Mouse (Mus musculus) hindbrain, embryonic 16.5 days (tissue): ENCODE results near the gene Klhl24. TPM values are rescaled to one million over a fixed set of nuclear protein-coding genes. Genes with fewer than 3 reads are reported as not detected.
"Not testable (repeated sequence)": the region's sequence is repeated elsewhere in the genome, so short reads cannot be mapped to it uniquely, and the experiment has no call there.

Experiments
- ATAC-seq: fragments of 200-750 bp; cut with Nextera tagmentation; 2 replicates; pipeline ENCODE4 v1.8.0; 2017; ENCODE audit warnings: moderate TSS enrichment, moderate library complexity
- H3K27ac ChIP-seq: fragments of 300-500 bp; sonication (generic); 2 replicates; pipeline ENCODE4 v1.5.1; 2014; ENCODE audit warnings: low read depth, mild to moderate bottlenecking, control low read depth, low read length, moderate library complexity
- H3K27me3 ChIP-seq: fragments of 300-500 bp; sonication (generic); replicated peaks from 2 replicates; pipeline ENCODE4 v1.6.1; 2014; ENCODE audit warnings: low read length; ENCODE audit not compliant: control insufficient read depth, insufficient read depth
- H3K36me3 ChIP-seq: fragments of 300-500 bp; sonication (generic); 2 replicates; pipeline ENCODE4 v1.6.1; 2014; ENCODE audit warnings: mild to moderate bottlenecking, low read length, moderate library complexity, mixed read lengths; ENCODE audit not compliant: control insufficient read depth, insufficient read depth
- H3K4me1 ChIP-seq: fragments of 300-500 bp; sonication (generic); 2 replicates; pipeline ENCODE4 v1.6.1; 2014; ENCODE audit warnings: low read depth, low read length; ENCODE audit not compliant: control insufficient read depth, insufficient read depth
- H3K4me2 ChIP-seq: fragments of 300-500 bp; sonication (generic); 2 replicates; pipeline ENCODE4 v1.6.1; 2014; ENCODE audit warnings: mild to moderate bottlenecking, low read length, control low read depth, moderate library complexity
- H3K4me3 ChIP-seq: fragments of 300-500 bp; sonication (generic); 2 replicates; pipeline ENCODE4 v1.5.1; 2014; ENCODE audit warnings: mild to moderate bottlenecking, low read length, control low read depth, moderate library complexity
- H3K9ac ChIP-seq: fragments of 300-500 bp; sonication (generic); 2 replicates; pipeline ENCODE4 v1.6.1; 2014; ENCODE audit warnings: low read depth, mild to moderate bottlenecking, control low read depth, low read length, moderate library complexity
- H3K9me3 ChIP-seq: fragments of 300-500 bp; sonication (generic); 2 replicates; pipeline ENCODE4 v1.6.1; 2014; ENCODE audit warnings: mild to moderate bottlenecking, low read length, moderate library complexity; ENCODE audit not compliant: control insufficient read depth
- WGBS: fragments of 180-500 bp; shearing (Covaris S2); extraction: QIAGEN DNeasy Blood & Tissue Kit; methylation state at CpG from one replicate; pipeline ENCODE4 v1.1.7; 2014; 5-methylcytosine and 5-hydroxymethylcytosine counted together
- polyA plus RNA-seq: library from polyadenylated mRNA; unstranded; fragments of >200 nt; fragmentation: Nextera tagmentation; extraction: Ambion mirVana; gene quantifications from 2 replicates; pipeline ENCODE4 v1.2.1, GENCODE M21; 2015

Gene Klhl24
- polyA plus RNA-seq, 1 experiment from 2014 or later = 35.8 TPM

DNA sequence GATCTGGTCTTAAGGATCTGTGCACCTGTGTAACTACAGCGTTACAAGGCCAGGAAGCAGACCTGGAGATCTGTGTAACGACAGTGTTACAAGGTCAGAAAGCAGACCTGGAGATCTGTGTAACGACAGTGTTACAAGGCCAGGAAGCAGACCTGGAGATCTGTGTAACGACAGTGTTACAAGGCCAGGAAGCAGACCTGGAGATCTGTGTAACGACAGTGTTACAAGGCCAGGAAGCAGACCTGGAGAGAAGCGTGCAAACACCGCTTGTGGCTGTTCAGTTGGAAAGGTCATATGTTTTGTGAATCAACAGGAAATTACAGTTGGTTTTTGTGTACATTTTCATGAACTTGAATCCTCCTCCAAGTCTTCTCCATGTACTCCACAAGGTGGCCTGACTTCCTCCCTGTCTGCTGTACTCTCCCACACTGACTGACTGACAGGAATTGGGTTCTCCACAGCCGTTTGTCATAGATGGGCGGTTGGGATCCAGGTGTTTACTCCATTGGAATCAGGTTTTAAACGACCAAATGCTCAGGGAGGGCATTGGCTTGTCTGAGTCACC lies 29.1 kb downstream of the Klhl24 start:
- H3K4me3 ChIP-seq, H3K4me2 ChIP-seq, ATAC-seq, H3K9ac ChIP-seq, H3K27ac ChIP-seq, H3K4me1 ChIP-seq, H3K9me3 ChIP-seq, H3K27me3 ChIP-seq: not testable (repeated sequence)
- 86% methylated on average over 10 of the region's 10 CpGs for WGBS
- peaks cover 15% of the 10 kb centered on the region for H3K36me3 ChIP-seq

DNA sequence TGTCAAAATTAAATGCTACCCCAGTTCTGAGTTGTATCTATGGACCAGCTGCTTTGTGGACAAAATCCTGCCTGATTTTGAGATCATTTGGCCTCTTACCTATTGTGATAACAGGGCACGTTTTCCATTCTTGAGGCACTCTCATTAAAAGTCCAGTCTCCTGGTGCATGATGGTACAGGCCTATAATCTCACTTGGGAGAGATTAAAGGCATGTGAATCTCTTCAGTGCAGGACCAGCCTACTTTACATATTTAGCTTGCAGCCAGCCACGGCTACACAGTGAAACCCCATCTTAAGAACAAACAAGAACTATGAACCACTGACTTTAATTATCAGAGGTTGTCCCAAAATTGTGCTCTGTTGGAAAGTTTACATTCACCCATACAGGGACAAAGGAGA lies 33.1 kb downstream of the Klhl24 start:
- Histone ChIP-seq H3K4me3 (no peak overlapping the region), H3K4me1 (no peaks in the 10 kb centered on the region), H3K27ac (no peak overlapping the region), H3K9me3 (no peaks in the 10 kb centered on the region), H3K4me2 (no peak overlapping the region), H3K36me3 (peaks cover 6% of the 10 kb centered on the region), H3K27me3 (no peaks in the 10 kb centered on the region), H3K9ac (no peak overlapping the region)
- 63% methylated on average over 2 of the region's 2 CpGs for WGBS
- ATAC-seq = 0 out of 2 replicates have a peak, but pooled peaks have one; percentile 20

DNA sequence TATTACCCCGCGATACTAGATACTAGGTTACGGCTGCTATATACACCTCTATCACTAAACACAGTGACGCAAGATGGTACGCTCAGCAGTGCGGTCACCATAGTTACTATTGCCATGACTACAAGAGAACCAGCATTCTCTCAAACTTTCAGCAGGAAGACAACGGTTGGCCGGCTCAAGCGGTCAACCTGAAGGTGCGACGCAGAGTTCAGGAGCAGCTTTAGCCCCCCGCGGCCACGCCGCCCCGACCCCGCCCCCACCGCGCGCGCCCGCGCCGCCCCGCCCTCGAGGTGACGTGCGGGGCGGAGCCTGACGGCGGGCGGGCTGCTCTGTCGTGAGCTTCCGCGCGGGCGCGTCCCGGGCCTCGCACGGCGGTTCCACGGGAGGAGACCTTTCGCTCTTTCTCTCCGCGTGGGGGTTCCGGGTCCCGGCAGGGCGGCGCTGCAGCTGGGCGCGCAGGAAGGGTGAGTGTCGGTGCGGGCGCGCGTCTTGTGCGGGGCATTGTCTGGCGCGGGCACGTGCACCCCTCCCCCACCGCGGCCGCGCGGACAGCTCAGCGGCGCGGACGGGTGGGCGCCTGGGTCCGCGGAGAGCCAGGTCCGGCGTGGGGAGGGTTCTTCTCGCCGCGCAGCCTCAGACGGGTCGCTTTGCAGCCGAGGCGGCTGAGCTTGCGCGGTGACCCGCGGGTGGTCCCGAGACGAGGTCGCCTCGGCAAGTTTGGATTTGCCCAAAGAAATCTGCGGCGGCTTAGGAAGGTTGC lies 43.6 kb downstream of the Klhl24 start, which contains the start of gene Yeats2:
Gene Yeats2, plus strand, starts transcription at position 292 of the 760 bp plus-strand sequence.
- Histone ChIP-seq H3K4me3 (peak within 1 kb of the TSS; percentile 79), H3K4me2 (peak within 1 kb of the TSS; percentile 87), H3K36me3 (no peaks in the 10 kb centered on the region), H3K27ac (peak within 1 kb of the TSS; percentile 96), H3K4me1 (peaks cover 14% of the 10 kb centered on the region), H3K27me3 (no peaks in the 10 kb centered on the region), H3K9me3 (no peaks in the 10 kb centered on the region), H3K9ac (peak within 1 kb of the TSS; percentile 92)
- ATAC-seq = peak; percentile 97
- under 1% methylated on average over 60 of the region's 92 CpGs for WGBS

DNA sequence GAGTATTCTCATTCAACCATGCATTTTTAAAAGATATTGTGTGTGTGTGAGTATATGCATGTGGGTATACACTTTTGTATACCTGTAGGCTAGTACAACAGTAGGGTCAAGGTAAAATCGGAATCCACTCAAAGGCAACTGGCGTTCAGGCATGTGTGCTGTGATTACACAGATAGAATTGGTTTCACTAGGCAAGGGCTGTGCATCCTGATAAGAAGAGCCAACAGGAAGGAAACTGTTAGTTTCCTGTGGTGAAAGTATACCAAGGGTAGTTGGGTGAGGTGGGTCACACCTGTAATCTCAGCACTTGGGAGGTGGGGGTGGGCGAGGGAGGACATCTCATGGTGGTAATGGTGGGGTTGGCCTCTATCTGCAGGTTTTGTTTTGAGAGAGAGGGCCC lies 47.2 kb downstream of the Klhl24 start:
- H3K27ac ChIP-seq = no peak overlapping the region
- H3K9ac ChIP-seq = no peak overlapping the region
- H3K4me1 ChIP-seq = peaks cover 14% of the 10 kb centered on the region
- no peaks in the 10 kb centered on the region for H3K36me3 ChIP-seq
- H3K4me3 ChIP-seq = no peak overlapping the region
- WGBS = 97% methylated on average over 3 of the region's 3 CpGs
- no peak overlapping the region for H3K4me2 ChIP-seq
- ATAC-seq = no peak
- H3K27me3 ChIP-seq = no peaks in the 10 kb centered on the region
- H3K9me3 ChIP-seq = no peaks in the 10 kb centered on the region

DNA sequence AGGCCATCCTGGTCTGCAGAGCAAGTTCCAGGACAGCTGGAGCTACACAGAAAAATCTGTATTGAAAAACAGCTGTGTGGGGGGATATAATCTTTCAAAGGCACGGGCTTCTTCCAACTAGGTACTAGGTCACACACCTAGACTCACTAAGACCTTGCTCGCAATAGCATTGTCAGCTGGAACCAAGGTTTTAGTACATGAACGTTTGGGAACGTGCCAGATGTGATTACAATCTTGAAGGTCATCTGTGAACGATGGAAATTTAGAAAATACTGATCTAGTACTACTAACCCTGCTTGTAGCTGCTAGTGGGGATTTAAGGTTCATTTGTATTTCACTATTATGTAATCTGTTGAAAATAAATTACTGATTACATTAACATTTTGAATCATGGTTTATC lies 54.6 kb downstream of the Klhl24 start:
- Histone ChIP-seq H3K4me2 (no peak overlapping the region), H3K27ac (no peak overlapping the region), H3K9me3 (no peaks in the 10 kb centered on the region), H3K4me1 (no peaks in the 10 kb centered on the region), H3K27me3 (no peaks in the 10 kb centered on the region), H3K9ac (no peak overlapping the region), H3K4me3 (no peak overlapping the region), H3K36me3 (peaks cover 11% of the 10 kb centered on the region)
- ATAC-seq = no peak
- WGBS = 81% methylated on average over 5 of the region's 5 CpGs

DNA sequence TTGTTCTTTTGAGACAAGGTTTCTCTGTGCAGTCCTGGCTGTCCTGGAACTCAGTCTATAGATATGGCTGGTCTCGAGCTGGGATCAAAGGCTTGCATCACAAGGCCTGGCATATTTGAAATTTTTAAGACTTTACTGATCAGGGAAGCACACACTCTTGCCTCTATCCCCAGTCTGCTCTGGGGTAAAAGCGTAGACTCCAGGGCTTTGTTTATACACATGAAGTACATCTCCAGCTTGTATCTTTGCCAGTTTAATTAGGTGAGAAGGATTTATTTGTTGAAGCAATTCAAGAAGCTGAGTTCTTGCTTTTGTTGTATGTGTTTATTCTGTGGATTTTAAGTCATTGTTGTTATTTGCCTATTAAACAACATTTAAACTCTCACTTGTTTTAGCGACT lies 56.4 kb downstream of the Klhl24 start:
- H3K27ac ChIP-seq = no peak overlapping the region
- H3K27me3 ChIP-seq = no peaks in the 10 kb centered on the region
- no peak for ATAC-seq
- H3K4me1 ChIP-seq = no peaks in the 10 kb centered on the region
- H3K36me3 ChIP-seq = peaks cover 19% of the 10 kb centered on the region
- no peak overlapping the region for H3K4me2 ChIP-seq
- no peaks in the 10 kb centered on the region for H3K9me3 ChIP-seq
- no peak overlapping the region for H3K4me3 ChIP-seq
- WGBS = 77% methylated on average over 3 of the region's 3 CpGs
- no peak overlapping the region for H3K9ac ChIP-seq

DNA sequence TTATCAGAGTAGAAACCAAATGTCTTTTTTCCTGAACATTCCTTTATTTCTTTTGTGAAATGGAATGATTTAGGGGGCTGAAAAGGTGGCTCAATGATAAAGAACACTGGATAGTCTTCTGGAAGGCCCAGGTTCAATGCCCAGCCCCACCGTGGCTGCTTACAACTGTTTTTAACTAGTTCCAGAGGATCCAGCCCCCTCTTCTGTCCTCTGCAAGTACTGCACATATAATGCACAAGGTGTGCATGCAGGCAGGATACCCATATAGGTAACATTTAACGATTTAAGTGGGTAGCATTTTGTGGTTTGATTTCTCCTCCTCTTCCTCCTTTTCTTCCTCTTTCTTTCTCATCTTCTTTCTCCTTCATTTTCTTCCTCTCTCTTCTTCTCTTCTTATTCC lies 62.8 kb downstream of the Klhl24 start:
- no peaks in the 10 kb centered on the region for H3K9me3 ChIP-seq
- H3K4me3 ChIP-seq = no peak overlapping the region
- no peaks in the 10 kb centered on the region for H3K4me1 ChIP-seq
- H3K36me3 ChIP-seq = peaks cover 50% of the 10 kb centered on the region
- no peak overlapping the region for H3K27ac ChIP-seq
- 93% methylated on average over 2 of the region's 2 CpGs for WGBS
- no peak overlapping the region for H3K4me2 ChIP-seq
- H3K9ac ChIP-seq = no peak overlapping the region
- no peak for ATAC-seq
- no peaks in the 10 kb centered on the region for H3K27me3 ChIP-seq

DNA sequence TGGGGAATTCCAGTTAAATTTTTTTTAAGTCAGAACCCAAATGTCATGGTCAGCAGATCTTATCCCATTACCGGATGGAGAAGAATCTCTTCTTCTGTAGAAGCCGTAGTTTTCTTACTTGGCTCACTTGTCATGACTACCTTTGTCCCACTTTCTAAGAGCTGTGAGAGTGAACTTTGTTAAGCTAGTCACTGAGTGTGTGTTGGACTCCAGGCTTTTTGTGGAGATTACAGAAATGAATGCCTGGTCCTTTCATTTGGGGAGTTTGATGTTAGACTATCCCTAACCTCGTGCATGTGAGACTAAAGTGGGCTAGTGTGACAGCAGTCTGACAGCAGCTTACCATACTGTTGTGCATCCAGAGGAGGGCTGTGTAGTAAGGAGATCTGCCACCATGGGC lies 71.7 kb downstream of the Klhl24 start:
- peak overlapping the region; percentile 23 for H3K27ac ChIP-seq
- H3K4me1 ChIP-seq = no peaks in the 10 kb centered on the region
- H3K9me3 ChIP-seq = 0 out of 2 replicates have a peak, but pooled peaks cover 2% of the 10 kb centered on the region
- H3K4me2 ChIP-seq = no peak overlapping the region
- H3K9ac ChIP-seq = no peak overlapping the region
- no peak for ATAC-seq
- H3K4me3 ChIP-seq = no peak overlapping the region
- WGBS = 82% methylated on average over 3 of the region's 3 CpGs
- no peaks in the 10 kb centered on the region for H3K27me3 ChIP-seq
- H3K36me3 ChIP-seq = peaks cover 60% of the 10 kb centered on the region

DNA sequence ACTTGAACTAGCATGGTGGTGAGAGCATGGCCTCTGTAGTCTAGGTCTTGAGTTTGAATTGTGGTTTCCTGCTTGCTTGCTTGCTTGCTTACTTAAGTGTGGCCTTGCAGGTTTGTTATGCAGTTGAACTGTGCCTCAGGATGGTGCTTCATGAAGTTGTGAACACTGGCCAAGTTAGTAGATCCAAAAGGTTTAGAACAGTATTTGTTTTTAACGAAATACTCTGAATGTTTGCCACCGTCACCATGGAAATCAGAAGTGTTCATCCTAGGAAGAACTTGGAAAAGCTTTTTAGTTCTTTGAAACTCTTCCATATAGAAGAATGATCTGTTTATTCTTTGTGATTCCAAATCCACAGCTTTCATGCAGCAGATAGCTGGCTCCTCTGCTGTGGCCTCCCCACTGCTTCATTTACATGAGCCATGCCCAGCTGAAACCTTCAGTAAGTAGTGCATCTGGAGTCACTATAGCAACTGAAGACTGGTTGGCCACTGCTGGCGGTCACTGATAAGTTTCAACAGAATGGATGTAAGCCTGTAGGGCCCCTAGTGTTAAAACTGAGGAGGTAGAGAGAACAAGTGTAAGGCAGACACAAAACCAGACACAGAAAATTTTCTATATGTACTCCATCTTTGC lies 72.2 kb downstream of the Klhl24 start:
- Histone ChIP-seq H3K4me1 (no peaks in the 10 kb centered on the region), H3K9ac (no peak overlapping the region), H3K4me3 (no peak overlapping the region), H3K9me3 (0 out of 2 replicates have a peak, but pooled peaks cover 2% of the 10 kb centered on the region), H3K4me2 (no peak overlapping the region), H3K27me3 (no peaks in the 10 kb centered on the region), H3K27ac (peak overlapping the region; percentile 23; the same call in 1 of the 2 replicates), H3K36me3 (peaks cover 58% of the 10 kb centered on the region)
- WGBS = 68% methylated on average over 3 of the region's 3 CpGs
- peak; percentile 90 for ATAC-seq
